Mouse (Mus musculus) right cerebral cortex, adult 2 months (tissue): Measurements from ENCODE around the gene Gpr171.

ENCODE experiments used
- DNase-seq, 2 experiments: peaks; one replicate each; pipeline ENCODE4 v3.0.0; 2021 to 2022; ENCODE audit warnings: low spot score in 2 of 2

Gene Gpr171

DNA sequence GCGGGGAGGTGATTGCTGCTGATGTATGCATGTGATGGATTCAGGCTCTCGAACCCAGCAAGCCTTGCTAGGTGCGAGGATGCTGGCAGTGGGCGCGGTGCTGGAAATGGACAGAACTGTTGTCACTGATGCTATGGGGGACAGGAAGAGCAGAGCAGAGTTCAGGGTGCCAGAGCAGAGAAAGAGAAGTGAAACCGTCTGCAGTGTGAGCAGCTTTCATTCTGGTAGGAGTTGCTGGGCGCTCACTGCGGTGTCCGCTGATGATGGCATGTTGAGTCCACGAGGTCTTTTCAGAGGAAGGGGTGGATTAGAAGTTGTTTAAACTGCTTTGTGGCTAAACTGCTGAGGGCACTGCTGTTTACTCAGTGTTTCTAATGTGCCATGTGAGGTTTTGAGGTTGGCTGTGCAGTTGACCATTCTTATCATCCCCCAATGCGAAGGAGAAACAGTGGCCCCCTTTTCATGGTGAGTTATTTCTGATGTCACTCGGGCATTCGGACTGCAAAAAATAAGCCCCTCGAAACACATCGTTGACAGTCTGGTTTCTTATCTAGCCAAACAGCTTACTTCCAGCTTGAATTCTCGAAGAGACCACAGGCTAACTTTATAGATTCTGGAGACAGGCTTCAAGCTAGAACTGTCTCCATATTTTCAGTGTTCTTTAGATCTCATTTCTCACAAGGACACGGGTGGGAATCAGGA, 46.6 kb downstream of the Gpr171 start:
- no peak for DNase-seq
